Mouse (Mus musculus): ENCODE measurements around the gene Il1rl2.
"Not testable (repeated sequence)": the region's sequence is repeated elsewhere in the genome, so short reads cannot be mapped to it uniquely, and the experiment has no call there.

Il1rl2 gene

GRCm38 (mm10) chr1:40324457-40324856 is at the start of gene Il1rl2:
TSS of gene Il1rl2 (plus strand) at chr1:40324610.
- peak; percentile 64 for DNase-seq (ENCODE audit: low read depth)

DNA sequence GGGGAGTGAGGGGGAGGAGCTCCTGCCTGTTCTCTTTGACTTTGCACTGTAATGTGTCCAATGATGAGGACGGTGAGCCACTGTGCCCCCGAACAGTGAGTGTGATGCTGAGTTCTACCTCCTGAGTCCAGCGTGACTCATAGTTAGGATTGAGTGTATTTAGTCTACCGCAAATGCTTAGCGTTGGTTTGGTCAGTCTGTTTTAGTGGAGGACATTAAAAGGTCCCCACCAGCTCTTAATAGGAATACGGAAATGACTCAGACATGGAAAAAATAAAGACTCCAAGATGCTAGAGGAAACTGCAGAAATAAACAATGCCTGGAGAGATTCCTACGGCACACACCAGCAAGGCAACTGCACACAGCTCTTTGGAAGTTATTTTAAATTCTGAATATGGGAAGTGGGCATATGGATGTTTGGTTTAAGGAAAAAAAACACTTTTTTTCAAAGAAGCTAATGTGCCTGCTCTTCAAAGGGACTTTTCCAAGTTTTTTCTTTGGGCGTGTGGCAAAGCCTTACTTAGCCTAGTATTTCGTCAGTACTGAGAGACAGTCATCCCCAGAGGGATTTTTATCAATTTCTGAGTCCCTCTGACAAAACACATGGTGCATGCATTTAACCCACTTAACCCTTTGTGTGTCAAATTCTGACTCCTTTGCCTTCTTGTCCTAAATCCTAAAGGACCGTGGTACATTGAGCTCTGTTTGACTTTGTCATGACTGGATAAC is 49.0 kb upstream of the Il1rl2 start:
- DNase-seq (ENCODE audit: low read depth) = no peak

DNA sequence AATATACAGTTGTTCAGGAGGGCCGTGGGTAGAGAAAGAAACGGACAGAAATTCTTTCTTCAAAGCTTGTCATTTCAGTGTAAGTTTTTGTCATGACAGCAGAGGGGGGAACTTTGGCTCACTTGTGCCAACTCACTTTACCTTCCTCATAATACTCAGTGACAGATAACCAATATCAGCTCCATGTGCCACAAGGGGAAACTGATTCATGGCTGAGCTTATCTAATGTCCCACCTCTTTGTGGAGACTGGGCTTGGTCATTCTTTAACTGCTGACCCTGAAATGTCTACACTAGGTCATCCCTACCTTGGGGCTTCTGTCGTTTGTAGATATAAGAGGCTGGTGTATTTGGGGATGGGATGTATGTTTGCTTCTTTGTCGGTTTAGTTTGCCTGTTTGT is 46.5 kb upstream of the Il1rl2 start:
- DNase-seq (ENCODE audit: low read depth) = no peak

DNA sequence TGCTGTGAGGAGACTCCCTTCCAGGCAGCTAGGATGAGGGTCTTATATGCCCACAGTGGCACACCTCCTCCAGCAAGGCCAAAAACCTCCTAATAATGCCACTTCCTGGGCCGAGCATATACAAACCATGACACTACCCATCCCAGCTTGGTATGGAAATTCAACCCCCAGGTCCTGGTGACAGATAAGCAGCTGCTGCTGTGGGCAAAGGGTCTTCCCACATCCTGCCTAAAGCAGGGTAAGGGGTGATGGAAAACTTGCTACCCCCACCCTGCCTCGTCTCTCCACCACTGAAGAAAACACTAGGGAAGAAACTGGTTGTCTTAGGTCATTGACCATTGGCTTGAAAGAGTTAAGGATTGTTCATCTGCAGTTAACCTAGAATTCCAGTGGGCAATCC is 45.7 kb upstream of the Il1rl2 start:
- no peak for DNase-seq (ENCODE audit: low read depth)

DNA sequence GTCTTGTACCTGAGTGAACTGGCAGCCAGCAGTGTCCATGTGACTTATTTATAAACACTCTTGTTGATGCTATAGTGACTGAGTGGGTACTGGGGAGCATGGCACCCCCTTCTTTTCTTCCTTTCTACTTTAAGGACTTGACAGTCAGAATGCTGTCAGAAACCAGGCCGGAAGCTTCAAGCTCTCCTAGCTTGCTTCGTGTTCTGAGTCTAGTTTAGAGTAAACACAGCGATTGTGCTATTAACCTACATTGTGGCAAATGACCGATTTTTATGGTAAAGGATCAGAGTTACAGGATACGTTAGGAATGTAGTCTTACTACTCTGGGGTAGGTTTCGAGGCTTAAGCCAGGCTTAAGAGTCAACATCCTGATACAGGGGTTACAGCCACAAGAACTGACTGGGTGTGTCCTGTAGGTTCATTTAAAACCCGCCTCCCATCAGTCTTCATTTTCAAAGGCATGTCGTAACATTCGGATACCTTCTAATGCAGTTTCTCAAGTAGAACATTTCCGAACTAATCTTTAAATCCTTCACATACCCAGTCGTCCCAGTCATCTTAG is 45.1 kb upstream of the Il1rl2 start:
- DNase-seq (ENCODE audit: low read depth) = no peak

DNA sequence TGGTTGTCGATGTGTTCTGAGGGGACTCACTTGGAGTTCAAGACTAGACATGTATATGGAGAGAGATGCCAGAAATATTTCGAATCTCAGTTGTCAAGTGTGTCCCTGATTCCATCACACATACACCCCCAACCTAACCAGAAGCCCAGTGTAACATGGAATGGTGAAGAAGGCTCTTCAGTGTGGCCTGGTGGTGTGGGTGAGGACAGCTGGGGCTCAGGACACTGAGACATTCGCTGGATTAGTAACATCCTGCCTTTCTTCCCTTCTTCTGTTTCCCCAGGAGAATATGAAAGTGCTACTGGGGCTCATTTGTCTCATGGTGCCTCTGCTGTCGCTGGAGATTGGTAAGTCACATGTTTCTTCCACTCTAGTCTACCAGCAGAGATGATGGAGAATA is 42.5 kb upstream of the Il1rl2 start:
- no peak for DNase-seq (ENCODE audit: low read depth)

DNA sequence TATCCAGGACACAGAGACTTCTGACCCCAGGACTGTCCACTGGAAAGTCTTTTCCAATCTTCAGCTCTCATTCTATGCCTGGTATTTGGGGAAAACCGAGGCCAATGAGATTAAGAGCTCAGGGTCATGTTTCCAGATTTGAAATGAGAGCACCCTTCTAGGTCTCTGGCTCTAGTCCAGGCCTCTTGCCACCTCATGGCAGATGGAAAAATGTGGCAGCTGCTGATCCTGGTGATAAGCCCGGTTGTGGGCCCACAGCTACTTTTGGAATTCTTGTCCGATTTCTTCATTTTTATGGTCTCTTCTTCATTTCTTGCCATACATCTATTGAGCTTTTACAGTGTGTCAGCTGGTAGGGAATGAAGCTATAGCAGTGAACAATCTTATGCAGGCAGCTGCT is 42.0 kb upstream of the Il1rl2 start:
- no peak for DNase-seq (ENCODE audit: low read depth)

DNA sequence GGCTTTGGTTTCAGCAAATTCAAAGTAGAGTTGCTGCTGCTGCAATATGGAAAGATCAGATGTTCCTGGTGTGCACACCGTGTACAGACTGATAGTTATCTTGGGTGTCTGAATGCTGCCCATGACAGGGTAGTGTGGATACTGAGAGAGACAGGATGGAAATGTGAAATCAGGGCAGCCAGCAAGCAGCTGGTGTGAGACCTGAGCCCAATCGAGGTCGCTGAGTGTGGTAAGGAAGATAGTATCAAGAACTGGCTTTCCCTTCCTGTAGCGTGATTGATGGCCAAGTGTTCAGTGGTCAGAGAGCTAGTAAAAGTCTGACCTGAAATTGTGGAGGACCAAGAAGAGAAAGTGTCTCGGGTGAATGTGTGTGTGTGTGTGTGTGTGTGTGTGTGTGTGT is 40.4 kb upstream of the Il1rl2 start:
- DNase-seq (ENCODE audit: low read depth) = no peak

DNA sequence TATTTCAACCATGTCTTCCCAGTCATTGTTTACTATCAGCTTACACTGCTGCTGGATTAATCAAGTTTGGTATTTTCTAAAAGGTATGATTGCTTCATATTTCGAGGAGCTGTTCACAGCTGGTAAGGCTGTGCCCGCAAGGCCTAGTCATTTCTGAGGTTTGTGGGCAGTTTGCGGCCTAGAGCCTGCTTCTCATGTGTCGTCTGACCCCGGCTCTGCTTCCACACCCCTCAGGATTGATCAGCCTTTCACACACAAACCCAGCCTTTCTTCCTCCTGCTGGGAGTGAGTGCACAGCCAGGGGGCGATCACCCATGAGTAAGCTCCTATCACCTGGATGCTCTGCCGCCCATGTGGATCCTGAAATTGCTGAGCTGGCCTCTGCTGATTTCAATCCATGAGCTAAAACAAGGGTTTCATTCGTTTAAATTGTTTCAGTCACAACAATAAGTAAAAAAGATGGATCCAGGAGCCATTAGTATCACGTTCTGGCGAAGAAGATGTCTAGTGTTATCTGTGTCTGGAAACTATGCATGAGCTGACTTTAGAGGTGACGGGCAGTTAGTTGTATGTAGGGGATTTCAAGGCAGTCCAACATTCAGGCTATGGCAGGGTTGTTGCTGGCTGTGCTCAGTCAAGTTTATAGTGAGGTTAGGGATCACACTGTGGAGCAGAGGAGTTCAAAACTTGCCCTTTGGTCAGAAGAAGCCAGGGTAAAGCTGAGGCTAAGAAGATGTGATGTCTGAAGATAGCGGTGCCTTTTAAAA is 33.7 kb upstream of the Il1rl2 start:
- DNase-seq (ENCODE audit: low read depth) = no peak

DNA sequence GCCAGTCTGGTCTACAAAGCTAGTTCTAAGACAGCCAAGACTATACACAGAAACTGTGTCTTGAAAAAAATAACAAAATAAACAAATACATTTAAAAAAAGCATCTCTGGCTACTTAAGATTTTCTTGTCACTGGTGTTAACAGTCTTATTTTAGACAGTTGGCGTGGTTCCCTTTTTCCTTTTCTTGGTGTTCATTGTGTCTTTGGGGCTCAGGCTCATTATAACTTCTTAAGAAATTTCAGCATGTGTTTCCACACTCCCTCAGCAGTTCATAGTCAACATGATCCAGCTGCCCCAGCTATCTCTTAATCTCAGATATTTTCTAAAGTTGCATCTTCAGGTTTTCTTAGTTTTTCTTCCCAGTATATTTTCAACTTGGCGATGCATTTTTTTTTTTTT is 32.2 kb upstream of the Il1rl2 start:
- DNase-seq (ENCODE audit: low read depth) = no peak

- DNase-seq (ENCODE audit: low read depth) = peak; percentile 39
Measured at GRCm38 (mm10) chr1:40293891-40294290, 30.5 kb upstream of the Il1rl2 start.

DNA sequence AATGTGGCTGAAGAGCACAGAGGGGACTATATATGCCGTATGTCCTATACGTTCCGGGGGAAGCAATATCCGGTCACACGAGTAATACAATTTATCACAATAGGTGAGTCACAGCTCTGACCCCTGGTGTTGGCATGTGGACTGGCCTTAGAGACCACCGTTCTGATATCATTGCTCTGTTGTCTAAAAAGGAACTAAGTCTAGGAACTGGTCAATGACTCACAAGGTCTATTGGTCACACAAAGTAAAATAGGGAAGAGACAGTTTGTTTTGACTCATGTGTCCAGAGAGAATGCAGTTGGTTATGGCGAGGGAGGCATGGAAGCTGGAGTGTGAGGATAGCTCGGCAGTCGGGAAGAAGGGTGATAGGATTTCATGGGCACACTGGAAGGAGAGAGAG is 29.6 kb upstream of the Il1rl2 start:
- no peak for DNase-seq (ENCODE audit: low read depth)

DNA sequence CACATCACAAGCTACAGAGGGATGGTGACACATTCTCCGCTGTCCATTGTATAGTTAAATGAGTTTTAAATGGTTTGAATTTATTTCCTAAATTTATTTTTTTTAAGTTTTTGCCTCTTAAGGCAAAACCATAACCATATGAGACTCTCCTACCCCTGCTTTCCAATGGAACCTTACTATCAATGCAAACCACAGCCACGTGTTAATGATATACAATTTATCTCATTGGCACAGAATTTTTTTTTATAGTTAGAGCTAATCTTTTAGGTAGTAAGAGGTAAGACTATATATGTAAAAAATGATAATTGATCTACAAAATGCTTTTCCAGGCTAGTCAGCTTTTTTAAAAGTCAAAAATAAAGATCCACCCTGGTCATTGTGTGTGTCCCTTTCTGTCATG is 26.4 kb upstream of the Il1rl2 start:
- DNase-seq (ENCODE audit: low read depth) = no peak

DNA sequence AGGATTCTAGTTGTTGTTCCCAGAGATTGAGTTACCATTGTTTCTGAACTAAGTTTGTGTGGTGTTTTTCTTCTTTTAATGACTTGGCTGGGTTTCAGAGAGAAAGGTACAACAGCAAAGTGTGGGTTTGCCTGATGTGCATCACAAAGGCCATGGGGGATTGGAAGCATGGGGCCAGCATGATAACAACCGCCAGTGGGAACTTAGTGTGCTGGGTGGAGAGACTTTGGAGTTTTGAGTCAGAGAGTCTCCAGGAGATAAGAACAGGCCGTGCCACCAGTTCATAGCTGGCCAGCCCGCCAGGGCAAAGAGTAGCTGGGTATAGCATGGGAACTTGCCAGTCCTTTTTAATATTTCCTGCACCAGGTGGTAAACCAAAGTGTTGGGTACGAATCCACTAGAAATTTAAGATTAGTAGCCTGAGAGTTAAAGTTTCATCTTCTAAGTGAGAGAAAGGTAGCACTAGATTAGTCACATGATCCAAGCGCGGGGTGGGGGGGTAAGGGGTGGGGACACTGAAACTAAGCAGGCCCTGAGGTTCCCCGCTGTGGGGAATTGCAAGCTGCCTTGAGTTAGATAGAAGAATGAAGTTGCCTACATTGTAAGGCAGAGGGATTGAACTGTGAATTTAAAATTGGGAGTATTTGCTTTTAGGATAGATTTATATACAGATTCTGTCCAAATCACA is 21.1 kb upstream of the Il1rl2 start:
- no peak for DNase-seq (ENCODE audit: low read depth)

DNA sequence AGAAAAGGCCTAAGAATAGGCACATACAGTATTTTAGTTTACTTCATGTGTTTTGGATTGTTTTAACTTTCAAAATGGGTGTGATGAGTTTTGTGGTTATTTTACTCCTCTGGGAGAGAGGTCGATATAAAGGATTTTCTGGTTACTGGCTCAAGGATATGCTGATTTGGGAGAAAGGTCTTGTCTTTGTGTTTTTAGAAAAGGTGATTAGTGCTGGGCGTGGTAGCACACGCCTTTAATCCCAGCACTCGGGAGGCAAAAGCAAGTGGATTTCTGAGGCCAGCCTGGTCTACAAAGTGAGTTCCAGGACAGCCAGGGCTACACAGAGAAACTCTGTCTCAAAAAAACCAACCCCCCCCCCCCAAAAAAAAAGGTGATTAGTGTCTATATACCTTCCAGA is 20.1 kb upstream of the Il1rl2 start:
- DNase-seq (ENCODE audit: low read depth) = not testable (repeated sequence)

DNA sequence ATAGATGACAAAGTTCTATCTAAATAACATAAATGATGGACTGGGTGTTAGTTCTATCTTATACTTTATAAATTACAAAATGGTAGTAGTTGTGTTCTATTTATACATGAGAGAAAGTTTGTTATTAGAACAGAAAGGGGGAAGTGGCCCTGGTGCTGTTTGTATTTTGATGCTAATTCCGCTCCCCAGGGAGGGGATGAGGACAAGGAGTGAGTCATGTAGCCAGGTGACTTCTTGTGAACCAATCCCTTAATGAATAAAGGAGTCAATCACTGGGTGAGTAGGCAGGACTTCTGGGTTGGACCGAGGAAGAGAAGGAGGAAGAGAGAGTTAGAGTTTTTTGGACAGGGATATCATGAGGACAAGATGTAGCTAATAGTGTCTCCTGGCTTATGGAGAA is 18.3 kb upstream of the Il1rl2 start:
- DNase-seq (ENCODE audit: low read depth) = no peak

GRCm38 (mm10) chr1:40311123-40311522 is 13.3 kb upstream of the Il1rl2 start:
- DNase-seq (ENCODE audit: low read depth) = no peak

- no peak for DNase-seq (ENCODE audit: low read depth)
Measured at GRCm38 (mm10) chr1:40311625-40312024, 12.8 kb upstream of the Il1rl2 start.

DNA sequence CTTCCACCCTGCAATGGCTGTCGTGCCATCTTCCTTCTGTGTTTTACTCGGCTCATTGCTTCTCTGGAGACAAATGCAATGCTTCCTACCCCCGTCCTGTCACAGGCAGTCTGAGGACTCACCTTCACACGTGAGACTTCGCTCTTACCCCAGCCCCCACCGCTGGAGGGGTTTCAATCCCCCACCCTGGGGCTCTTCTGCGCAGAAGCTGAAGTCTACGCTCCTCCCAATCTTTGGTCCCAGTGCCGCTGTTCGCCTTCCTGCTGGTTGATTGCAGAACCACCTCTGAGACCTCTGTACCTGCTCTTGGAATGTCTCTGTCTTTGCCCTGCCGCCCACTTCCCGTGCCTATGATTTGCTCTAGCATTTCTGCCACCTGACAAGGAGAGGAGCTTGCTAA is 10.4 kb upstream of the Il1rl2 start:
- no peak for DNase-seq (ENCODE audit: low read depth)

- no peak for DNase-seq (ENCODE audit: low read depth)
Measured at GRCm38 (mm10) chr1:40317657-40318056, 6.8 kb upstream of the Il1rl2 start.

DNA sequence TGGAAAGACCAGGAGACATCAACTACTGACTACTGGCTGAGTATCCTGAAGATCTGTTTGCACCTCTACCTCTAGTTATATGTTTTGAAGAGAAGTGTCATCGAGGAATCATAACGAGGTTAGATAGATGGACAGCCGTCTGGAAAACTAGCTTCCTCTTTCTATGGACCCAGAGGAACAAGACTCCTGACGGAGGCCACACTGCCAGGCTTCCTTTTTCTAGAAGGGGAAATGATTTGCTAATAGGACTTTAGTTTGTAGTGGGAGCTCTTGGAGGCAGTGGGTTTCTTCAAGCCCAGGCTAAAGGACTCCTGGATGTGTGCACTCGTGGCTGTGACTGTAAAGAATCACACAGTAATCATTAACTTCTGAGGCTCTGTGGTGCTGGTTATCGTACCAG is 2.6 kb upstream of the Il1rl2 start:
- no peak for DNase-seq (ENCODE audit: low read depth)

DNA sequence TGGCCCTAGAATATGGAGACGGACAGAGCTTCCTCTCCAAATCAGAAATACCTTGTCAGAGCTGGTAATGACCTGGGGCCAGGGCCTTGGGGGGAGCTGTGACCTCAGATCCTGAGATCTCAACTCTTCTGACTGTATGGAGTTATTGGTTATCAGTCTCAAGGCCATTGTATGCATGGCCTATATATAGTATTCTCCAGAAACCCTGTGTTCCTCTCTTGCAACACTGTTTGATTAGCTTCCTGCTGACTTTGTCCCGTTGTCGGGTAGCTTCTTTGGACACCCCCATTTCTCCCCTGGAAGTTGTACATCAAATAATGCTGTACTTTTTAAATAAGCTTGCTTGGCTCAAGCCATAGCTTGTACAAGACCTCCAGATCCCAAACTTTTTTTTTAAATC is 1.9 kb upstream of the Il1rl2 start:
- DNase-seq (ENCODE audit: low read depth) = no peak

Measured in induced T-regulatory cell, adult 2 months (primary cell).